Mouse (Mus musculus): ENCODE results near the gene Slc25a12. TPM values are rescaled to one million over a fixed set of nuclear protein-coding genes. Genes with fewer than 3 reads are reported as not detected.

The Slc25a12 gene
- total RNA-seq, 2 experiments from 2014 or later: 152 to 167 TPM

DNA sequence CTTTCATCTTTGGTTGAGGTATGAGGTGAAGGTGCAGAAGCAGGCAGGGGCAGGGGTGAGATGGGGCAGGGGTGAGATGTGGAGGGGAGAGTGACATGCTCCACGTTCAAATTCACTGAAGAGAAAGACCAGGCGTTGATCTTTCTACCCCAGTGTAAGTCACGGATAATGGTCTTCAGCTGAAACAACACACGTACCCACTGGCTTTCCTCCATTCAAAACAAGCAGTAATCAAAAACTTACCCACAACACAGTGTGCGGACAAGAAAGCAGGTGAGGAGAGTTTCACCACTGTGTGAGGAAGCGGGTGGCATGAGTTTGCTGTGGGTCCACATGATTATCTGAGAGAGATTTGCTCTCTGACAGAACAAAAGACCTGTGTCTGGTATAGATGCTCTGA lies 53.5 kb downstream of the Slc25a12 start:
- DNase-seq (ENCODE audit: low spot score in 2 of 2): no peak

DNA sequence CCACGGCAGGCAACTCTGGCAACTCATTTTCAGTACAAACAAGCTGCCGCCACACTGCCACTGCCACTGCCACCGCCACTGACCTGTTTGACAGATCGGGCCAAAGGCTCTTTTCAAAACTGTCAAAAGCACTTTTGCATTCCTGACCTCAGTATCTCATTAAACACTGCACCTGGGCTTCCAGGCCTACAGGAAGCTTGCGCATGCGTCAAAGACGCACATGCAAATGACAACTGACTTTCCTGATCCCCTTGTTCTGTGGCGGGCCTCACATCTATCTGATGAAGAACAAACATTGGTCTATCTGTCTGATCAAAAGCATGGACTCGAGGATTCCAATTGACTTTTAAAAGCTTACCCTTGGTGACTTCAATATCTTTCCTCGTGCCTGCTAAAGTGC lies 55.5 kb downstream of the Slc25a12 start:
- no peak for DNase-seq (ENCODE audit: low spot score in 2 of 2)

DNA sequence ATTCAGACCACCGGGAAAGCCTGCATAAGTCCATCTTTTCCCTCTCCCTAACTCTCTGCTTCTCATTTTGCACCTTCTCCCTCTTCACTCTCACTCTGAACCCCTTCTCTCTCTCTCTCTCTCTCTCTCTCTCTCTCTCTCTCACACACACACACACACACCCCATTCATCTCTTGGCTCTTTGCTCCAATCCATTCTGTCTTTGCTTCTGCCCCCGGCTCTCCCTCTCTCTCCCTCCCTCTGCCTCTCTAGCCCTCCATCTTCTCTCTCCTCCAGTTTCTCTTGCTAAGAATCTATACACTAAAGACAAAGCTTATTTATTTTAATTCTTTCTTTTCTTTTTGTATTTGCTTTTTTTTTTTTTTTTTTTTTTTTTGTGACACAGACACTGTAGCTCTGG lies 57.8 kb downstream of the Slc25a12 start:
- no peak for DNase-seq (ENCODE audit: low spot score in 2 of 2)

DNA sequence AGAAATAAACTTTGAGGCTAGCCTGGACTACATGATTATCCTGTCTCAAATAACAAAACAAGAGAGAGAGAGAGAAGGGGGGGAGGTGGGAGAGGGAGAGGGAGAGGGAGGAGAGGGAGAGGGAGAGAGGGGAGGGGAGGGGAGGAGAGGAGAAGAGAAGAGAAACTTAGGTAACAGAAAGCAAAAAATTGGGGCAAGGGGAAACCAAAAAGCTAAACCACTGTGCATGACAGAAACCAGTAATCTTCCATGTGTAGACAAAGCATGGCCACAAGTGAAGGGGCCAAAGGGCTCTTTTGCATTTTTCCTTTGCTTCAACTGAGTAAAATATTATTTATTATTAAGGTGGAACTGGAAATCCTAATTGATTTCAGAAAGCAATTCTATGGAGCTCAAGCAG lies 61.2 kb downstream of the Slc25a12 start:
- no peak for DNase-seq (ENCODE audit: low spot score in 2 of 2)

DNA sequence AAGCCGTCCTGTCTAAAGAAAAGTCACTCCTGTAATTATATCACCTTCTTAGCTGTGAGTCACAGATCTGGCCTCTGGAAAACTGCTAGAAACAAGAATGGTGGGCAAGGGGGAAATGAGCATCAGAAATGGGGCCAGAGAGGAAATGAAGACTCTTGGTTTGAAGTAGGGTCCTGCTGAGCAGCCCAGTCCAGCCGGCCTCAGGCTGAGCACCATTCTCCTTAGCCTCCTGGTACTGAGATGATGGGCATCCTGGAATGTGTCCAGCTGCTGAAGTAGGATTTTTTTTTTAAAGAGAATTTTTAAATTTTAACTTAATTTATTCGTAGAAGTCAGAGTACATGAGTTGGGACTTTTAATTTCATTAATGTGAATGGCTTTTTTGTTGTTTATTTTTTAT lies 62.7 kb downstream of the Slc25a12 start:
- DNase-seq (ENCODE audit: low spot score in 2 of 2): no peak

DNA sequence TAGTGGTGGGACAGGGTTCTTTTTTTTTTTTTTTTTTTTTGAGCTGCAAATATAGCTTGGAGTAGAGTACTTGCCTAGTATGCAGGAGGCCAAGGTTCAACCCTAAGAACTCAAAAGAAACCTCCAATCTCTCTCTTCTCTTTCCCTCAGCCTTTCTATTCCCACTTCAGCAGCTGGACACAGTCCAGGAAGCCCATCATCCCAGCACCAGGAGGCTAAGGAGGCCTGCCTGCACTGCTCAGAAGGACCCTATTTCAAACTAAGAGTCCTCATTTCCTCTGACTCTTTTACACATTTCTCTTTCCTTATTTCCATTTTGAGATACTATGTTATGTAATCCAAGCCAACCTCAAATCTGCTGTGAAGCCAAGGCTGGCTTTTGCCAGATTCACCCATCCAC lies 64.3 kb downstream of the Slc25a12 start:
- no peak for DNase-seq (ENCODE audit: low spot score in 2 of 2)

DNA sequence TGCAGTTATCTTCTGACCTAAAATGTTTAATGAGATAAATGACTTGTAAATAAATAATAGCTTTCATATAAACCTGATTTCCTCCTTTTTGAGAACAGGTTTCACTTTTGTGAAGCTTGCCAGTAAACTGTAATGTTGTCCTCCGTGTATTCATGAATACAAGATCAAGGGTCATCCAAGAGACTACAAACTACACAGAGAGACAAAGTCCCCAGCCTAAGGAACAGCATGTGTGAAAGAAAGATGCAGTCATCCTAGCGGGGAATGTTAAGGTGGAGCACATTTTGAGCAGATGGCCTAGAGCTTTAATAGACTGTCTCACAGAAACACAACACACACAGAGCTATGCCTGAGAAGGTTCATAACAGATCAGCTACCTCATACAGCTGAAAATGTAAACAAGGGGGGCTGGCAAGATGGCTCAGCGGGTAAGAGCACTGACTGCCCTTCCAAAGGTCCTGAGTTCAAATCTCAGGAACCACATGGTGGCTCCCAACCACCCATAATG lies 65.3 kb downstream of the Slc25a12 start:
- DNase-seq (ENCODE audit: low spot score in 2 of 2): no peak

DNA sequence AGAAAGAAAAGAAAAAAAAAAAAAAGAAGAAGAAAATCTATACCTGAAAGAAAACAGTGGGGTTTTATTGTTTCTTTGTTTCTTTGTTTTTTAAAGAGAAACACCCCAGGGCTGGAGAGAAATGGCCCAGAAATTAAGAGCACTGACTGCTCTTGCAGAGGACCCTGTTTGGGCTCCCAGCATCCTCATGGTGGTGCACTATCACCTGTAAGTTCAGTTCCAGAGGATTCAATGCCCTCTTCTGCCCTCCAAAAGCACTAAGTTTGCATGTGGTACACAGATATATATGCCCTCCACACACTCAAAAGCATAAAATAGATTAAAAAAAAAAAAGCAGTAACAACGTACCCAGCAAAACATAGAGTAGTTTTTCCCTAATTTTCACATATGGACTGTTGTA lies 68.8 kb downstream of the Slc25a12 start:
- no peak for DNase-seq (ENCODE audit: low spot score in 2 of 2)

DNA sequence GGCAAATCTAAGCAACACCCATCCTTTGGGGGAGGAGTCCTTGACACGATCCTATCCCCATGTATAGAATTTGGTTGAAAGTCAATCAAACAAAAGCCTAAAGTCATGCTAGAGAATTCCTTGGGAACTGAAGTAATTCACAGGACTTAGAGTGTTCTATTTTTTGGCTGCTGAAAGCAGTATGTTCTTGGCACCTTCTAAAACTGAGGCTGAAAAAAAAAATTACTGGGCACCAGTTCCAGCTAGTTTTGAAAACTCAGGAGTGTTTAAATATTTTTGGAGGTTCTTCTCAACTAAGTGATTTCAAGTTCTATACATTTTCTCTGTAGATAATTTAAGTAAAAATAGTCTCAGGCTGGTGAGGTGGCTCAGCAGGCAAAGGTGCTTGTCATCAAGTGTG lies 70.0 kb downstream of the Slc25a12 start:
- no peak for DNase-seq (ENCODE audit: low spot score in 2 of 2)

DNA sequence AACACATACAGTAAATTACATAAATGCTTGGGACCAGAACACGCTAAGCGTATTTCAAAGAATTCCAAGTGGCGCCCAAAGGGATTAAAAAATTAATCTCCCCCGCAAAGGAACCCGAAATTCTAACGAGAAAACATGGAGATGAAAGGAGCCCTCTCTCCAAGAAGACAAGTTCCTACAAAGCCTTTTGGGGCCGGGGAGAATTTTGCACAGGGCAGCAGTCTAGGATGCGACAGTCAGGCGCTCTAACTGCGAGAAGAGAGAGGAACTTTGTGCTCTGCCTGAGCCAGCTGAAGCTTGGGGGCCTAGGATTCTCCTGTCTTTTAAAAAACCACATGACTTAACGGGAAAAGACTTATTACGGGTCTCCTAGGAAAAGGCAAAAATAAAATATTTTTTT lies 71.7 kb downstream of the Slc25a12 start:
- DNase-seq (ENCODE audit: low spot score in 2 of 2): no peak

DNA sequence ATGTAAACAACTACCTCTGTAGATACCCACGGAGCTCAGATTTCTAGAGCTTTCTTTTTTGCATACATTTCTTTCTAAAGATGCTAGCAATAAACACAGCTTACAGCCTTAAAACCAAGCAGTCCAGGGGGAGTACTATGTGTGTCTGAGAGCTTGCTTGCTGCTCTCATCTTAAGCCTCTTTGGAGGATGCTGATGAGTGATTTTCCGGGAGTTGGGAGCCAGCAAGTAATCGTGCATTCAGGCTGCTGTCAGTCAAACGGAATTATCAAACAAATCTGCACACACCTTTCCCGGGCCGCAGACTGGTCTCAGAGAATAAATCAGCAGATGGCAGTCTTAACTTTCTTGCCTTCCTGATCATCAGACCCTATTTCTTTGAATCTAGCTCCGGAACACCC lies 73.1 kb downstream of the Slc25a12 start:
- no peak for DNase-seq (ENCODE audit: low spot score in 2 of 2)

DNA sequence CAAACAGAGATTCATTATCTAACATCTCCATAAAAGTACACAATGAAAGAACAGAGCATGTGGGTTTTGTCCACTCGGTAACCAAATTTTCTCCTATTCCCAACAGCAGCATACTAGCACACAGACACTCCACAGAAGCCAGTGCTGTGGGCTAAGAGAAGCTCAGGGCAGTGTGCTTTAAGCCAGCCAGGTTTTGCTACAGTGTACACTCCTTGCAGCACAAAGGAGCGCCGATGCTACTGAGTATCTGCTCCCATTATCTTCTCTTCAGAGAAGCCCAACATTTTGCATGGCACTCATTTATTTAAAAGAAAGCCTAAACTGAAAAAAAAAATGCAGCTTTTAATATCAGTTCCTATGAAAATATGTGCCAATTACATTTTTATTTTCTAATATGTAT lies 73.6 kb downstream of the Slc25a12 start:
- no peak for DNase-seq (ENCODE audit: low spot score in 2 of 2)

DNA sequence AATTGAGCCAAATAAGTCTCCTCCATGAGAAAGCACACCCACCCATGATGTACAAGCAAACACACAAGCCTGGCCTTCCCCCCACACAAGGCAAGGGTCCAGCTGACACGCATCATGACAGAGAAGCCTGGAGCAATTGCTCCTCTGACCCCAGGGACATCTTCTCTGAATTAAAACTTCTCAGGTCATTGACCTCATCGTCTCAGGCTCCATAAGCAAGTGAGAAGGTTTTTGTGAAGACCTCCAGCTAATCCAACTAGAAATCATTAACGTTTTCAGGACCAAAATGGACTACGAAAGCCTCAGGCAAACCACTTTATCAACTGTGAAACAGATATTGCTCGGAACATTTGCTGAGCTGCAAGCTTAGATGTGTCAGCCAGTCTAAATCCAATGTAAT lies 76.0 kb downstream of the Slc25a12 start:
- DNase-seq (ENCODE audit: low spot score in 2 of 2): no peak

DNA sequence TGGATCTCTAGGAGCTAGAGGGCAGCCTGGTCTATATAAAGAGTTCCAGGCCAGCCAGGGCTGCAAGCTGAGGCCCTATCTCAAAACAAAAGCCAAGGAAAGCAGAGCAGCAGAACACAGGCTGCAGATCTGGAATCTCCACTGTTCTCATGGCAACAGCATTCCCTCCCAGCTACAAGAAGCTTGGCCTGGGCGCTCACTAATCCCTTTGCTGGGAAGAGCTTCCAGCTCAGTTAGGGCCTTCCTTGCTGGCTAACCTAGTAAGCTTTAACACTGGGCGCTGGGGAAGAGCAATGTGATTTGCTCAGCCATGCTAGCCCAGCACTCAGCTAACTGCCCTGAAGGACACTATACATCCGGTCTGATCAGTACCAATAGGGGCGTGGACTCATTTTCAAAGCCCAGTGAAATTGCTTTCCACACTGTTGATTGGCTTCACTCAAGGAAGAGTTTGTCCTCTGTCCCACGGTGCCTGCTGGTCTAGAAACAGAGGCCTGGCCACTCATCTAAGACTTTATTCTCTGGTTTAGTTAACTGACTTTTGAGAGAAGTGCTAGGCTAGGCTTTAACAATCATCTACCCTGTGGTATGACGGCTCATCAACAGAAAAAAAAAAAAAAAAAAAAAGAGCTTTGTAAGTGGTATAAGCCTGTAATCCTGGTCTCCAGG lies 77.3 kb downstream of the Slc25a12 start:
- DNase-seq (ENCODE audit: low spot score in 2 of 2): no peak

DNA sequence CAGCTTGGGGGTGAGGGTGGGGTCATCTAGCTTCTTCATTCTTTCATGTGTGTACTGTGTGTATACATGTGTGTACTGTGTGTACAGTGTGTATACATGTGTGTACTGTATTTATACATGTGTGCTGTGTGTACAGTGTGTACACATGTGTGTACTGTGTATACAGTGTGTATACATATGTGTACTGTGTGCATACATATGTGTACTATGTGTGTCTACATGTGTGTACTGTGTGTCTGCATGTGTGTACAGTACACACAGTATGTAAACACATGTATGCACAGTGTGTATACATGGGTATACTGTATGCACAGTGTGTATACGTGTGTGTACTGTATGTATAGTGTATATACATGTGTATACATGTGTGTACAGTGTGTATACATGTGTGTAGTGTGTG lies 85.6 kb downstream of the Slc25a12 start:
- DNase-seq (ENCODE audit: low spot score in 2 of 2): no peak

DNA sequence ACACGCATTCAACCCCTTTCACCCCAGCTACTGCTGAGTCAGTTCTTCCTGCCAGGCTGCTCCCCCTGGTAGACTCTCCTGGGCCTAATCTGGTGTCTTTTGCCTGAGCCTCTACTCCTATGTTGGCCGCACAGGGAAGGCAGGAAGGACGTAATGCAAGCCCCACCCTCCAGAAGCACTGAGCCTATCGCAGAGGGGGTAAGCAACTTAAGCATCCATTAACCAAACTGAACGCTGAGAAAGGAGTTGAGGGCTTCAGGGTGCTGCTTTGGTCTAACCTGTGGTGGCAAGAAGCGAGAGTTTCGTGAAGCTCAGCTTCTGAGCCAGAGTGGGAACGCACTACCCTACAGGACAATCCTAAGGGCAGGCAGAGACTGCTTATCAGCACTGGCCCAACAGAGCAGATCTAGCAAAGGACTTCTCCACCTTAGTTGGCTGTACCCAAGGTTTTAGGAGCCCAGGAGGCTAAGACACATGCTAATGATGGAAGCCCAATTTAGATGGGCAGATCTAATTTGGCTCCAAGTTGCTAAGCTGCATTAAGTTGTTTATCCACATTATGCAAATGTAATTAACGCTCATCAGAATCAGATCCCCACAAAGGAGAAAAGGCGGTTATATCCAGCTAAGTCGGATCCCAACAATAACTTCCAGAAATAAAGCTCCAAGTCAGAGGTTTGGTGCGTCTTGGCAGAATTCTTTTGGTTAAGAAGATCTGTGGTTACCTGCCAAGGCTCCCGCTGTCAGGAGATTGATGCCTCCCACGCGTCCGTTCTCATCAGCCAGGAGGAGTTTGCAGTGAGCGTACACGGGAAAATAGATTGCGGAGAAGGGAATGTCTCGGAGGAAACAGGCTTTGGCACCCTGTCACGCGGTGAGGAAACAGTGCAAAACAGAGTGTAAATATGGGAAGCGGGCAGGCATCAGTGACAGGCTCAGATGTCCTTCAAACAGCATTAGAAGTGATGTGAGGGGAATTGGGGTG lies 88.5 kb downstream of the Slc25a12 start:
- DNase-seq (ENCODE audit: low spot score in 2 of 2): peak; percentile 63

DNA sequence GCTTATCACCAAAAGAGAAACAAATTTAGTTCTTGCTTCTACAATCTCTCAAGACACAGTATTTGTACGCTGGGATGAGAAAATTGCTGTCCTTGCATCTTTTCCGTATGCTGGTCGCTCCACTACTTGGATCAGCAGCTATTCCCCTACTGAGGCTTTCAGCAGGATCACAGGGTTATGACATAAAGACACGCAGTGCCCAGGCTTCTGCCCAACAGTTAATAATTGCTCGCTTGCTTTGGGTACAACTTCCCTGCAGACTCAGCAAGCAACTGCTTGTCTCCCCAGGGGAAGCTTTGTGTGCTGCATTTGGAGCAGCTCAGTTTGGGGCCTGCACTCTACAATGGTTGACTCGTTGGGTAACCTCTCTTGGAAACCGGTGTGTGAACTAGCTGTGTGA lies 91.8 kb downstream of the Slc25a12 start:
- no peak for DNase-seq (ENCODE audit: low spot score in 2 of 2)

DNA sequence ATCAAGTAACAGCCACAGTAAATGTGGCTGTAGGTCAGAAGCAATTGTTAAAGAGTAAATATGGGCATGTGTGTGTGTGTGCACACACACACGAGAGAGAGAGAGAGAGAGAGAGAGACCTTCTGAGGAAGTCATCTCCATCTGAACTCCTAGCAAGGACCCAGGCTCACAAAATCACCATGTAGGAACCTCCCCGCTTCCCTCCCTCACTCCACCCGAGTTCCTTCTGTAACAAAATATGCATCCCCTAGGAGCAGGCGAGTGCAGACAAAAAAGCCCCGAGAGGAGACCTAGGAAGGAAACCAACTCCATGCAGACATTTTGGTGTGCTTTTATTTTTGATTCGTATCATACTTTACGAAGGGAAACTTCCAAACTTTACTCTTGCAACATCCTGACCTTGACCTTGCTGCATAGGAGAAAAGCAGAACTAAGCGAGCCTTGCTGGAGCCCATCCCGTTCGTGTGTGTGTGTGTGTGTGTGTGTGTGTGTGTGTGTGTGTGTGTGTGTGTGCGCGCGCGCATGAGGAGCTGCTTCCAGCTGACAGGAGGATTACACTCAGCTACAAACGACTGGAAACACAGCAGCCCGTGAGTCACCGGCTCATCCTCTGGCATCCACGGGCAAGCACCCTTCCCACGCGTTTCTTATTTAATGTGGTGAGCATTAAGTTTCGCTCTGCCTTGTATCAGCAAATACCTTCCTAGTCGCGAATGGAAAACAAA lies 93.4 kb downstream of the Slc25a12 start:
- DNase-seq (ENCODE audit: low spot score in 2 of 2): peak; percentile 44 to 57

DNA sequence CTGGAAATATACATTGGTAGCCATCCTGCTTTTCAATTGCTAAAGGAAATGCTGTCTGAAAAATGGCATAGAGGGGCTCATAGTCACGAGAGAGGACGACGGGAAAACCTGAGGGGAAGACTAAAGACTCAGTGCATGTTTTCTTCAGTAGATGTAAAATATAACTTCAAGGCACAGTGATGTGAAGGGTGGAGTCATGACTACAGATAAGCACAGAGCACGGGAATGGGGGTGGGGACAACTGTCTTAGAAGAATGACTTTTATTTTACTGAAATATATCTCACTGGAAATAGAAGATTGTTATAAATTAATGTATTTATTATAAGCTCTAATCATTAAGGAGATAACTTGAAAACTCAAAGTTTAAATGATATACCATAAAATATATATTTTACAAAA lies 97.5 kb downstream of the Slc25a12 start:
- no peak for DNase-seq (ENCODE audit: low spot score in 2 of 2)

DNA sequence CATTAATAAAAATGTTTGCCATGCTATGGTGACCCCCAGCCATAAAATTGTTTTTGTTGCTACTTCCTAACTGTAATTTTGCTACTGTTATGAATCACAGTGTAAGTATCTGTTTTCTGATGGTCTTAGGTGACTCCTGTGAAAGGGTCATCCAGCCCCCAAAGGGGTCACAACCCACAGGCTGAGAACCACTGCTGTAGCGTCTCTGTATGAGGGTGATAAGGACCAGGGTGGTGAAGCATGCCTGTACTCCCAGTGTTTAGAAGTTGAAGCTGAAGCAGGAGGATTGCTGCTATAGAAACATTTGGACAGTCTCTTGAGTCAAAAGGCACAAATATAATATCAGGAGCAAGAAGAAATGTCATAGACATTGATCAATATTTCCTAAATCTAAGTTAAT lies 98.2 kb downstream of the Slc25a12 start:
- no peak for DNase-seq (ENCODE audit: low spot score in 2 of 2)

DNA sequence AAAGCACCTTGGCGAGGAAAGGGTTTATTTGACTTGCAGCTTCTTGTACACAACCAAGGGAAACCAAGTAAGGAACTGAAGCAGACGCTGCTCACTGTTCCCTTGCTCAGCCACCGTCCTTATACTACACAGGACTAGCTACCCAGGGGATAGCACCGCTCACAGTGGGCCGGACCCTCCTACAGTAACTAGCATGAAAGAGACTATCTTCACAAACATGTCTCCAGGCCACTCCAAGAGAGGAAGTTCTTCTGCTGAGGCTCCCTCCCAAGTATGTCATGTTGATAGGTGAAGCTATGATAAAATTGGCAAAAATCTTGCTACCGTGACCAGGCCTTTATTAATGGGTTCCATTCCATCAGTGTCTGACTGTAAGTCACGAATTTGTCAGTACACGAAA lies 98.9 kb downstream of the Slc25a12 start:
- DNase-seq (ENCODE audit: low spot score in 2 of 2): no peak

DNA sequence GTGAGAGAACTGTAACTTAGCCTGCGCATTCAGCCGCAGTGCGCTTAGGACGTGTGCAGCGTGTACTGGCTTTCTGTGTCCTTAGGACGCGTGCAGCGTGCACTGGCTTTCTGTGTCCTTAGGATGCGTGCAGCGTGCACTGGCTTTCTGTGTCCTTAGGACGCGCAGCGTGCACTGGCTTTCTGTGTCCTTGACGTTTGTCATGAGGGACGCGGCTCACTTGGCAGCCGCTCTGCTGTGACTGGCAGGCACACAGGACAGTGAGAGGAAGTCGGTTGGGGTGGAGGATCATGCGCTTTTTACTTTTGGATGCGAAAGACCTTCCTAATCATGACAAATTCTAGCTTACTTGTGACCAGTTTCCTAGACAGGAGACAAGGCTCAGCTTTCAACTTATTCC lies 103.0 kb downstream of the Slc25a12 start:
- DNase-seq (ENCODE audit: low spot score in 2 of 2): no peak
